Mouse (Mus musculus) urinary bladder, postnatal 4 days (tissue): ENCODE data around the gene Clnk.
"Not testable (repeated sequence)": the region's sequence is repeated elsewhere in the genome, so short reads cannot be mapped to it uniquely, and the experiment has no call there.

ENCODE experiments used
- DNase-seq, 2 experiments: peaks; one replicate each; pipeline ENCODE4 v3.0.0; 2021 to 2022; ENCODE audit warnings: low spot score in 2 of 2

The Clnk gene

GRCm38 (mm10) chr5:38876622-38877021 lies at the start of gene Clnk:
Gene Clnk (minus strand): TSS chr5:38876812.
- DNase-seq, result no peak

GRCm38 (mm10) chr5:38905271-38905670 lies 28.7 kb upstream of the Clnk start:
- DNase-seq, result no peak

- no peak for DNase-seq
These were observed 28.0 kb upstream of the Clnk start for GRCm38 (mm10) chr5:38904528-38905044.

GRCm38 (mm10) chr5:38902889-38903288 lies 26.3 kb upstream of the Clnk start:
- DNase-seq, result no peak

- DNase-seq, result no peak
These were observed 22.4 kb upstream of the Clnk start for GRCm38 (mm10) chr5:38899051-38899450.

- DNase-seq, result no peak
These were observed 12.0 kb upstream of the Clnk start for GRCm38 (mm10) chr5:38888646-38889045.

GRCm38 (mm10) chr5:38886623-38887275 lies 10.1 kb upstream of the Clnk start:
- no peak for DNase-seq

- not testable (repeated sequence) for DNase-seq
These were observed 6.0 kb upstream of the Clnk start for GRCm38 (mm10) chr5:38882635-38883034.

GRCm38 (mm10) chr5:38881728-38882620 lies 5.4 kb upstream of the Clnk start:
- DNase-seq, result no peak

GRCm38 (mm10) chr5:38881416-38881727 lies 4.8 kb upstream of the Clnk start:
- no peak for DNase-seq

- no peak for DNase-seq
These were observed 3.5 kb upstream of the Clnk start for GRCm38 (mm10) chr5:38879989-38880706.

- no peak for DNase-seq
These were observed 1.2 kb downstream of the Clnk start for GRCm38 (mm10) chr5:38875403-38875802.

- no peak for DNase-seq
These were observed 1.7 kb downstream of the Clnk start for GRCm38 (mm10) chr5:38874931-38875330.

- DNase-seq, result no peak
These were observed 3.7 kb downstream of the Clnk start for GRCm38 (mm10) chr5:38872906-38873305.

GRCm38 (mm10) chr5:38871591-38871990 lies 5.0 kb downstream of the Clnk start:
- DNase-seq, result no peak

GRCm38 (mm10) chr5:38870485-38870884 lies 6.1 kb downstream of the Clnk start:
- no peak for DNase-seq

GRCm38 (mm10) chr5:38869976-38870375 lies 6.6 kb downstream of the Clnk start:
- DNase-seq, result no peak

- DNase-seq, result no peak
These were observed 12.0 kb downstream of the Clnk start for GRCm38 (mm10) chr5:38864624-38865023.

GRCm38 (mm10) chr5:38863029-38863428 lies 13.6 kb downstream of the Clnk start:
- DNase-seq, result no peak

- DNase-seq, result no peak
These were observed 14.2 kb downstream of the Clnk start for GRCm38 (mm10) chr5:38862288-38862985.

- DNase-seq, result no peak
These were observed 18.4 kb downstream of the Clnk start for GRCm38 (mm10) chr5:38858015-38858721.
